Mouse (Mus musculus) erythroblast, embryonic 14.5 days (primary cell): ENCODE results near the gene Zbtb24.

Experiments
- GATA1 ChIP-seq: IDR thresholded peaks from 2 replicates; pipeline ENCODE4 v1.6.1; 2012; ENCODE audit warnings: low read length, inconsistent platforms, mixed read lengths
- TAL1 ChIP-seq: IDR thresholded peaks from 3 replicates; pipeline ENCODE4 v1.6.1; 2012; ENCODE audit warnings: low read length, inconsistent platforms, mixed read lengths

GRCm38 (mm10) chr10:41472534-41472933, 22.4 kb downstream of the Zbtb24 start:
- no peak for TF ChIP-seq TAL1
- TF ChIP-seq GATA1, result no peak
